Mouse (Mus musculus) erythroid progenitor cell, adult 5-6 weeks (primary cell): ENCODE results near the gene Rai14. TPM values are rescaled to one million over a fixed set of nuclear protein-coding genes. Genes with fewer than 3 reads are reported as not detected.

Source experiments
- ATAC-seq: replicated peaks from 2 replicates; pipeline ENCODE4 v1.8.0; 2016; ENCODE audit warnings: moderate number of reproducible peaks, mild to moderate bottlenecking, moderate TSS enrichment, inconsistent platforms; ENCODE audit not compliant: poor library complexity, low FRiP score, severe bottlenecking
- total RNA-seq, 2 experiments: library from RNA; stranded (forward) in 1 of 2; stranded (reverse) in 1 of 2; fragments of 150-400 nt in 1 of 2; fragments of 186-747, 209-891 nt in 1 of 2; gene quantifications; 2 replicates each; pipeline versions ENCODE4 v1.2.3 to v1.2.4; 2015 to 2017; ENCODE audit warnings: low replicate concordance in 2 of 2

Gene Rai14
- total RNA-seq, 2 experiments from 2014 or later, result 0.84 to 2.5 TPM

DNA sequence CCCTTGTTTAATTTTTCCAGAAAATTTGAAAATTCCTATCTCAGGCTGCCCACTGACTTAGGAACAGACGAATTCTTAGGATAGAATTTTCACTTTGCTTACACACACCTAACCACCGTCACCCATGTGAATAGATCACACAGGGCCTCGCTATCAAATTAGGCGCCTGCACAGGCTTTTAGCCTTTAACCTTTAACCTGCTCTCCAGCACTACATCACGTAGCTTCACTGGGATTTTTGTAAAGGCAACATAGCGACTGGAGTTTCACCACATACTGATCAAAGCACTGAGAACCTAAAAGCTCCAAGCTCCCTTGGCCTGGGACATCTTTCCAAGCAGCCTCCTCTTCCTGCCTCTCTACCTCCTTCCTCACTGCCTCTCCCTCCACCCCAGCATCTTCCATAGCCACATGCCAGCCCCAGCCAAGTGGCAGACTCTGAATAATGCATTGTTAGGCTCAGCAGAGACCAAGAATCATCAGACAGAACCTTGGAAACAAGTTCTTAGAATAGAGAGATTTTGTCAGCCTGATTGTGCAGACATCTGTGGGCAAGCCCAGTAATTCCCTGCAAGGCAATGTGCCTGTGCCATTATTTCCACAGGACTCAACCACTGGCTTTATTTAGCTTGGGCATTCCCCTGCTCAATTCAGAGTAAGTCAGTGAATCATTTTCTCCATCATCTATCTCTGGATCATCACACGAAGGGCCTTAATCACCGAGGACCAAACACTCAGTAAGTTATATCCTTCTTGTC, 17.8 kb downstream of the Rai14 start:
- ATAC-seq, result no peak

DNA sequence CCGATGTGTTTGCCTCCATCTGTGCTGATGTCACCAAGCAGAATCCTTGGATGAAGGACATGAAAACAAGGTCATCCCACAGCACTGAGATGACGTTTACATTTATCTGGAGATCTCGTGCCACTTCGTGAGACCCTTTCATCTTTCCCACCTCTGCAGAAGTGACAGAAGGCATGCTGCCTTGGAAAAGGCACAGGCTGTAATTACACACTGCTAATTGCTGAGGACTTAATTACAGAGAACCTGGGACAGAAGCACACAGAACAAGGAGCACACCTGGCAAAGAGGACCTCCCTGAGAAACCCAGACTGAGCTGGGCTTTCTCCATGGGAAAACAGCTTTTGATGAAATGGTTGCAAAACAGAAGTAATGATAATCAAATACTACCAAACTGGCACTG, 21.8 kb downstream of the Rai14 start:
- no peak for ATAC-seq

DNA sequence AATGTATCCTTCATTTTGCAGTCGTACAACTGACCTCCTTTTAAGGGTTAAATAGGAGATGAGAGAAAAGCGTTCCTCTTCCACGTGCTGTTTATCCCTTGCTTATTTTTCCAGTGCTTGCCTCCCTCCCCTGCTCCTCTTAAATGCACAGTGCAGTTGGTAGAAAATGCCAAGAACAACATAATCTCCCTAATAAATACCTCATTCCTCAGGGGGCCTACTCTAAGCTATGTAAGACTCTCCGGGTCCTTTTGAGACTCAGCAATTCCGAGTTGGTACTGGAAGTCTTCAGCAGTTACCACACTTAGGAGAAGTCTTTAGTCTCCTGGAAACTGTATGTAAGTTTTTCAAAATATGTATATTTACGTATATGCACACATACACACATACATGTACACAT, 22.9 kb downstream of the Rai14 start:
- no peak for ATAC-seq

DNA sequence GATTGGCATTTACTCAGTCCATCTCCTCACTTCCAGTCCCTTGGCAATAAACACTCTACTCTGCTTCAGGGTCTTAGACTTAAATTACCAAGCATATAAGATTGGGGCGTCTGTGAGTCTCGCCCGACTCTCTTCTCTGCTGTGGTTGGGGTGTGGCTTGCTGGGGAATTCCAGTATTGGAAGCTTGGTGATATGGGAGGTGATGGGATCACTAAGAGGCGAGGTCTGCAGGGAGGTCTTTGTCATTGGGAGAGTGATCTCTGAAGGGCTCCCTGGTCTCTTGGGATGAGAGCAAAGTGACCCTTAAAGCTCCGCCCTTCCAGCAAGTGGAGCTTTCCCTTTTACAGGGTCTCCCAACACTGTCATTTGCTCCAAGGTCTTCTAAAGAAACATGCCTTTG, 23.5 kb downstream of the Rai14 start:
- ATAC-seq, result no peak

DNA sequence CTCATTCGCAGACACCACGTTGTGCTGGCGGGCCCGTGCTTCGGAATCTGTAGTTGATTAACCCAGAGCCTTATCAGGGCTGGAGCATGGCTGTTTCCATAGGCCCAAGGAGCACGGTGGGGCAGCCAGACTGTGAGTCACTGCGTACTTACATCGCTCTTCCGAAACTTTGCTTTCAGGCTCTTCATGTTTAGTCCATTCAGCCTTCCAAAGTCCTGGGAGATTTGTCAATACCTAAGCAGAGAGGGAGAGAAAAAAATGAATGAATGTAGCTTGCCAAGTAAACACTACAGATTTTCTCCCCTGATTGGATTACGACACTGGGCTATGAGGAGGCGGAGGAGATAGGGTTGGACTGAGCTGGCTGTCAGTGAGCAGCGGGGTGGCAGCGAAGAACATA, 24.2 kb downstream of the Rai14 start:
- ATAC-seq, result no peak

DNA sequence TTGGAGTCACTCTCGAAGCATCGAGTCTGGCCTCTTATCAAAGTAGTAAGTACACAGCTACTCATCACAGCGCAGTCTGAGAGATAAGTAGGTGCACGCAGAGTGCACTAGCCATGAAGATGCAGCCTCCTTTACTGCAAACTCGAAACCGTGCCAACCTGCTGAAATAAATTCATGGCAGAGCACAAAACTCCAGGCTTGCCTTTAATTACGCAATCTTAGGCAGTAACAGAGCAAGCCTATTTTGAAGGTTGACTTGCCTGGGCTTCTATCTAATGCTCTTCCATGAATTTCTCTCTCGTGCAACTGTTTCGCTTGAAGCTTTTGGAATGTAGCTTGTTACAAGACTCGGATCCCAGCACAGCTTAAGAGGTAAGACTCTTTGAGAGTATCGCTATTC, 25.1 kb downstream of the Rai14 start:
- ATAC-seq, result no peak

DNA sequence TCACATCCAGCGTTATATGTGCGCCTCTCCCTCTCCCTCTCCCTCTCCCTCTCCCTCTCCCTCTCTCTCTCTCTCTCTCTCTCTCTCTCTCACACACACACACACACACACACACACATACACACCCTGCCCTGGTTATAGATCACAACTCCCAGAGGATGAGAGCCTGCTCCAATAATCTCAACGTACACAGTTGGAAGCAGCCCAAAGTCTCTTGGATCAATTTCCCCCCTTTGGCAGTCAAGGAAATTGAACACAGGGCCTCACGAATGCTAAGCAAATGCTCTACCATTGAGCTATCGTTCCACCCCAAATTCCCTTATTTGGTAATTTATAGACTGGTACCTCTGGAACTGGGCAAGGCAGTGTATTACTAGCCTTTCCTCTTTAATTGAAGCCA, 25.7 kb downstream of the Rai14 start:
- ATAC-seq, result no peak

DNA sequence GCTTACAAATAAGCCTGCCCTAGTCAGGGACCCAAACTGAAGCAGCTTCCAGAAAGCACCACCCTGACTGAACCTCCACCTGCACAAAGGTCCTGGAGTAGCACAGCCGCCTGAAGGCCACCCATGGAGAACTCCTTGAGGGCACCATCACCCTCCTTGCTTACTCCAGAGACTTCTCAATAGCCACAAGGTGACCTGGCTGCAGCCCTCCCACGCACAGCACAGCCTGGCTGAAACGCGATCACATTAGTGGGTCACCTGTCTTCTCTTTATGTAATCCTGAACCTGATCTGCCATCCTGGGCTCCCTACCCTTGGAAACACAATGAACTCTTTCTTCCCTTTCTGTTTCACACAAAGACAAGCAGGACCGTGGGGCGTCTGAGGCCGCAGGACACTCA, 27.1 kb downstream of the Rai14 start:
- ATAC-seq, result no peak

DNA sequence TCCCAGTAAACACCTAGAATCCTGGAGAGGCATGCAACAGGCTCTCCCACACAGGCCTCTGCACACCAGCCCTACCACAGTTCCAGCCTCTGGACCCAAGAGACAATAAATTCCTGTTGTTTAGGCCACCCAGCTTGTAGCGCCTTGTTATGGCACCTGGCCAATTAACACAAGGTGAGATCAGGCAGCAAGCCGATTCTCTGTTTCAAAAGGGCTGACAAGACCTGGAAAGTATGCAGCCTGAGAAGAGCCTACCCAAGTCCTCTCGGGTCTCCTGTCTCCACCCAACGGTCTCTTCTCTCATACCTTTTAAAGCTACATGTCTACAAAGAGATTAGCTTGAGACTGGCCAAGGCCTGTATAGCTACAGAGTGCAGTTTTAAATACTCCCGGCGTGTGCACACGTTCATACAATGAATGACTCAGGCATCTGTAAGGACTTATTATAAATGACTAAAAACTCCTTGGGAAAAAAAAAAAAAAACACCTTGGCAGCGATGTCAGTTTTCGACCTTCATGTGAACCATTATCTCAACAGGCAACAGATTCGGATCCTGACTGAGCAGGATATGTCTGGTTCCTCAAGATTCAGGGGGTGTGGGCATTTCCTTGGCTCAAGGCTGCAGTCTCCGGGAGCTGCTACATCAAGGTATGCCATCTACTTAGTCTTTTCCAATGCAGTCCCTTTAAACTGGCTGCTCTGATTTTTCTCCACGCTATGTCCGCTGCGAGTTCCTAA, 28.6 kb downstream of the Rai14 start:
- ATAC-seq, result no peak

DNA sequence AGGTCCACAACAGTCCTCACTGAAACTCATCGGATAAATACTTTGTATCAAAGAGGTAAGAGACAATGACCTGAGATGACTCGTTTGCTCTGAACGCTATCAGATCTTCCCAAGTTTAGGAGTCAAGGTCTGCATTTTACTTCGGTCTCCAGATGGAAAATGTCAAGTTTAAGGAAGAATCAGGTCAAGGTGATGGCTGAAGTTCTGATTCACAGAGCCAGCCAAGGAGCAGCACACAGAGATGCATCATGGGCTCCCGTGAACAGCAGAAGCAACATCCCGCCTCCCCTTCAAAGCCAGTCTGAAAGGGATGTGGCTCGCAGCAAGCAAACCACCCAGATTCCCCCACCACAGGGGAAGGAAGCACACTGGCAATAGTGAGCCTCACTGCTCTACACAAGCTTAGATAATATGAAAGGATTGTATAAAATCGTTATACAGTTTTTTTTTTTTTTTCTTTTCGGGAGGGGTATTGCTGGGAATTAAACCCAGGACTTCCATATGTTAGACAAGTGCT, 30.7 kb downstream of the Rai14 start:
- no peak for ATAC-seq

DNA sequence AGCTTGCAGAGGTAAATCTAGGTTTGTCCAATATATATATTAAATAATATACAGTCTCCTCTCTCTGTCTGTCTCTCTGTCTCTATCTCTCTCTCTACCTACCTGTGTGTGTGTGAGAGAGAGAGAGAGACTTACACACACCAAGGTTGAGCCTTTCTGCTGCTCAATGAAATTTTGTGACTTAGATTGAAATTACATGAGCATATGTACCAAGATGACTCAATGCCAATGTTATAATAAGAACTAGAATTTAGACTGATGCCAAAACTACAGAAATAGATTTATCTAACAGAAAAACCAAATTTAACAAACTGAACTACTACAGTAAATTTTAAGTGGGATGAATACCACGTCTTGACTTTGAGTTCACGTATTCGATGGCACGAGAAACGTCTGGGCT, 33.9 kb downstream of the Rai14 start:
- ATAC-seq, result no peak

DNA sequence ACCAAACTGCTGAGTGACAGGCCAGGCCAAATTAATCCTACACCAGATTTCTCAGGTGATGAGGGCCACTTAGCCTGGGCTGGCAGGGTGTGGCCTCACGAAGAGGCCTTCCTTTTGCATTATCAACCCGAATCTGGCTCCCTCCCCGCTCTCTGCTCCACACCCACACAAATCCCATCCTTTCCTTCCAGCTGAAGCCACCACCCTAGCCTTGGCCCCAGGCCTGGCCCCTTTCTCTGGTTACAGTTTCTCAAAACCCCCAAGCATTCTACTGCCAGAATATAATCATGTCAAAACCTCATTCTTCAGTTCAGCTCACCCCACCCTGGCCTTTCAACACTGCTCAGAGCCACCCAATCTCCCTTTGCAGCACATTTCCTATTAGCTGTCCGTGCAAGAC, 34.9 kb downstream of the Rai14 start:
- no peak for ATAC-seq

DNA sequence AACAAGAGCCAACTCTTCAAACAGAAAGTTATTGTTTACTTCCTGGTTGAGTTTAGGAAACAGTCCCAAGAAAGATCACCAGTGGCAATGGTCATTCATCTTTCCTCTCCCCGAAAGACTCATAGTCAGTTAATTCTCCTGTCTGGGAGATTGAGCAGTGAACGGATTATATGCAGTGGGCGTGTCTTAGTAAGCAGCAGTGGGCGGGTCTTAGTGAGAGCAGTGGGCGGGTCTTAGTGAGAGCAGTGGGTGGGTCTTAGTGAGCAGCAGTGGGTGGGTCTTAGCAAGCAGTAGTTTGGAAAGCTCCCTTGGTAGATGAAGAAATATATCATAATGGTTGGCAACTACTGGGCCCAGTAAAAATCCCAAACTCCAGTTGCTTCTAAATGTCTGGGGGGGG, 38.6 kb downstream of the Rai14 start:
- ATAC-seq, result no peak

DNA sequence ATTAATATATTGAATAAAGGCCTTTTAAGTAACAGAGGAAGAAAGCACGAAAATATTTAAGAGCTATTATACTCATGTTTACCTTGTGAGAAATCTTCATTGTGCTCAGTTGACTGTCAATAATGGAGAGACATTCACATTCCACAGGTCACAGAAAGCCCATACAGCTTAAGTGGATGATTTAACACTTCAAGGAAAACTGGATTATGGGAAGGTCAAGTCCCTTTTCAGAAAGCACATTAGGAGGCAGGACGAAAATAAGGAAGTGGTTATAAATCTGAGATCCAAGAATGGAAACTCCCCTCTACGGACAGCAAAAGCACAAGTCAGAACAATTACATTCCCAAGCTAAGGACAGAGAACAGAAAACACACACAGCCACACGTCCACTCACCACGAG, 41.5 kb downstream of the Rai14 start:
- no peak for ATAC-seq

DNA sequence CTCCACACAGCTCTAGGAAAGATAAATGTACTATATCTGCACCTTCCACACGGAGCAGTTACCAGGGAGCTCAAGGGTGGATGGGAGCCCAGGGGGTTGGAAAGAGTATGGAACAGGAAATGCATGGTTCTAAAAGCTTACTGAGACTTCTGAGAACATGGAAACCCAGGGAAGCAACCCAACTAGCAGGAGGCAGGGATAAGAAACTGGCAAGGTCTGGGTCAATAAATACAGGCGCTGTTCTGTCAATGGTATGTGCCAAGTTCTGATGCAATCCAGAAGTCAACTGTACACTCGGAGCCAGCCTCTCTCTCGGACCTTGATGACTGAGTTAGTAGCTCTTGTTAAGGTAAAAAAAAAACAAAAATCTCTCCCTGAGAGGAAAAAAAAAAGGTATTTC, 42.6 kb downstream of the Rai14 start:
- ATAC-seq, result no peak

DNA sequence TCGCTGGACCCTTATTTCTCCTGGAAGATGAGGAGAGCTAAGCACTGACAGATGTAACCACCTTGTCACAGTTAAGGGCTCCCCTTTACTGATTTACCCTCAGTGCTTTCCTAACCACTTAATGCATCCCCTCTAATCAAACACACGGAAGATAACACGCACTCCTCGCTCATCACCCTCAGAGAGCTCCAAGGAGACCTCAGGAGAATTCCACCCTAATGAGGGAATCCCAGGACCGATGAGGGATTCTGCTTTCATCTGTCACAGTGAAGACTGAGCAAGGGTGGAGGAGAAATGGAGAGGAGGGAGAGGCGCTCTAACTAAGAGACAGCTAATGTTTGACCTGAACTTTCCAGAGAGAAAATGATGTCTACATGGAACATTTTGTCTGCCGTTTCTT, 44.3 kb downstream of the Rai14 start:
- no peak for ATAC-seq

DNA sequence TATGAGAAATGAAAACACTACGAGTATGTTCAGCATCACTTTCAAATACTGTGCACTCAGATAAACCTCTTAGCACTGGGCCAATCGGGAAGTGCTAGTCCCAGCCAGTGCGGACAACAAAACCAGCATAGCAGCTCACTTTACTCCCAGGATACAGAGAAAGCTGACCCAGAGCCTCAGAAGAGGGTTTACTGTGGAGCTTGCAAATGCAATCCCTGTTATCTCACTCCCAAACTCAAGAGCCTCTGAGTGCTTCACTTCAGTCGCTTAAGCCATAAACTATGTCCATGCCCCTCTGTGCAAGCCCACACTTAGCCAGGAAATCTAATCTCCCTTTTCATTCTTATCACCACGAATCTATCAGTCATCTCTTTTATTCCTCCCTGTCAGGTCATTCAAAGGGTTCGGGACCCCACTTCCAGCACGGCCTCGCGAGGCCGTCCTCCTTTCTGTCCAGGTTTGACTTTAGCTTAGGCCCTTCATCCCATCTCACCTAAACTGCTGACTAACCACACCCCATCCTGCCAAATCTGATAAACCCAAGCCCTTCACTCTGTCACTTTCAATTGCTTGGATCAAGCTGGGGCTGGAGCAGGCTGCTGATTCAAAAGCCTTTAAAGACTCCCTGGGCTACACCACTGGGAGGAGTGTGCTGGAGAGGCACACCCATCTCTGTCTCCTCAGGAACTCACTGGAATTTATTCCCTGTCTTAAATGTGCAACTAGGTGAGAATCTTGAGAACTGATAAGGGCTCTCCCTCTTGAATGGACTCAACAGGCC, 46.1 kb downstream of the Rai14 start:
- ATAC-seq, result no peak

DNA sequence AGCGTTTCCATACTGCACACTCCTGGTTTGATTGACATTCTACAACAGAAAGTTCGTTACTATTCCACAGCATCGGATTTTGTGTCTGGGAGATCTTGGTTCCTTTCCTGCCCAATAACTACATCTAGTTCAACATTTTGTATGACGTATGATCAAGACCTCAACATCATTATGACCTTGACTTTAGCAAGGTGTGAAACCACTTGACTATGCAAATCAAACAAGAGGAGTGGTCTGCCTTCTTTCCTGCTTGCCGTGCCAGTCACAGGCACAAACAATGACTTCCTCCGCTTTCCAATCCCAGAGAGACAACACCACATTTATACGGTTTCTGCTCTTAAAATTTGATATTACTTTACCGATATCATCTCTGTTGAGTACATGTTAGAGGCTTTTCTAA, 48.6 kb downstream of the Rai14 start:
- ATAC-seq, result no peak

DNA sequence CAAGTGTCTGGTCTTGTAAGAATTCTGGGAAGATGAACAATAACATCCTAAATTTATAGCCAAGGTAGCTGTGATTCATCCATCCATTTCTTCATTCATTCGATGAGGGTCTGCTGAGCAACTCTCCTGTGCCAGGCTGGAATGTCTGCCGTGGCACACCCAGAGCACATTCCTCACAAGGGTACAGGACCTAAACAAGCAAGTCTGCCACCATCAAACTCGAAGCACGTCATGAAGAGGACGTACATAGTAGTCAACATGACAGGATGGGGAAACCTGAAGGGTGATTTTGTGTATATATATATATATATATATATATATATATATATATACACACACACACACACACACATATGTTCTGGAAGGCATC, 49.9 kb downstream of the Rai14 start:
- ATAC-seq, result no peak

DNA sequence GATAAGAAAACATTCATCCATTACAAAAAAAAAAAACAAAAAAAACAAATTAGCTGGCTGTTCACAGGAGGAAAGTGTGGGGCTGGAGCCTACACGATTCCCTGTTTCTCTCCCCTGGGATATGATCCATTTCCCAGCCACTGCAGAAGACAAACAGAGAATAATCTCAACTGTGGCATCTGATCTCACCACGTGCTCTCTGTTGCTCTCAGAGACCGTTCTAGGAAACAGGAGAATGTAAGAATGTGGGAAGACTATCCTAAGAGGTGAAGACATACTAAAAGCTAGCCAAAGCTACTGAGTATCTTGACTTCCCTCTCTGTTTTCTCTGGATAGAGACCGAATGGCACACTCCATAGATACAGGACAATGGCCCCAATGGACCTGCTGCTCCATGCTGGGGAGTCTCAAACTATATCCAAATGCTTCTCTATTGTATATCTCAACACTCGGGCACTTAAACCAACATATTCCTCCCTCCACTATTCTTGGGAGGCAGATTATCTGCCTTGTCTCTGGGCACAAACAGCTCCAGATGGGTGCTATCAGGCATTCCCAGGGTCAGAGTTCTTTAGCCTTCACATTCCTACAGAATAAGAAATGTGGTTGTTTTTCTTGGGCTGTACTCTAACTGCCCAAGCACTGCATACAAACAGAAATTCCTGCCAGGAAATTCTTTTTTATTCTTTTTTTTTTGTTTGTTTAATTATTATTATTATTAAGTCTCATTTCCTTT, 50.5 kb downstream of the Rai14 start:
- no peak for ATAC-seq
